Mouse (Mus musculus): ENCODE measurements around the gene Tubgcp2. TPM values are rescaled to one million over a fixed set of nuclear protein-coding genes. Genes with fewer than 3 reads are reported as not detected.

Gene Tubgcp2
- polyA plus RNA-seq, 1 experiment from 2014 or later, result 55.3 TPM

MicroRNA genes within 50 kb of the gene (microRNA counts, 519-probe panel; counts per million panel counts)
- microRNA mmu-miR-202-3p (1,857 counts per million, percentile 30 among the panel's probes with 10 or more counts), microRNA mmu-miR-202-5p (2,153 counts per million, percentile 47 among the panel's probes with 10 or more counts)

Small RNA genes lying within 50 kb of the gene (microRNA-seq; reads per million reads assigned to microRNA genes)
- gene Mir202 (ENCODE audit: borderline number of aligned reads), result not detected
- gene Mir7062 (ENCODE audit: borderline number of aligned reads), result not detected
- not detected for gene mmu-mir-7686 (ENCODE audit: borderline number of aligned reads)

Other genes with a start within 250 kb of the Tubgcp2 start
- gene Adgra1, start 202.5 kb downstream of the Tubgcp2 start, polyA plus RNA-seq (2015; fragmentation: Nextera tagmentation; extraction: Ambion mirVana), result 1.5 and 2.1 TPM in 2 replicates
- gene Kndc1, start 142.0 kb downstream of the Tubgcp2 start, polyA plus RNA-seq (2015; fragmentation: Nextera tagmentation; extraction: Ambion mirVana), result 1.1 and 1.7 TPM in 2 replicates
- gene Utf1, start 92.9 kb downstream of the Tubgcp2 start, polyA plus RNA-seq (2015; fragmentation: Nextera tagmentation; extraction: Ambion mirVana), result 0.17 TPM in 1 of 2 replicates, not detected in the other
- 3.6 and 5.0 TPM in 2 replicates for gene 6430531B16Rik, start 57.9 kb downstream of the Tubgcp2 start, polyA plus RNA-seq (2015; fragmentation: Nextera tagmentation; extraction: Ambion mirVana)
- 2.8 and 4.0 TPM in 2 replicates for gene Adam8, start 44.1 kb downstream of the Tubgcp2 start, polyA plus RNA-seq (2015; fragmentation: Nextera tagmentation; extraction: Ambion mirVana)
- gene Zfp511, start 278 bp downstream of the Tubgcp2 start, polyA plus RNA-seq (2015; fragmentation: Nextera tagmentation; extraction: Ambion mirVana), result 38.5 and 39.0 TPM in 2 replicates
- not detected in 2 replicates for gene Msx3, start 12.4 kb upstream of the Tubgcp2 start, polyA plus RNA-seq (2015; fragmentation: Nextera tagmentation; extraction: Ambion mirVana)
- gene Caly, start 45.9 kb upstream of the Tubgcp2 start, polyA plus RNA-seq (2015; fragmentation: Nextera tagmentation; extraction: Ambion mirVana), result 3.4 and 3.7 TPM in 2 replicates
- gene Prap1, start 56.7 kb upstream of the Tubgcp2 start, polyA plus RNA-seq (2015; fragmentation: Nextera tagmentation; extraction: Ambion mirVana), result 0.28 TPM in 1 of 2 replicates, not detected in the other
- 26.9 and 29.0 TPM in 2 replicates for gene Fuom, start 65.8 kb upstream of the Tubgcp2 start, polyA plus RNA-seq (2015; fragmentation: Nextera tagmentation; extraction: Ambion mirVana)
- 20.0 and 20.5 TPM in 2 replicates for gene Paox, start 79.1 kb upstream of the Tubgcp2 start, polyA plus RNA-seq (2015; fragmentation: Nextera tagmentation; extraction: Ambion mirVana)
- gene Echs1, start 79.8 kb upstream of the Tubgcp2 start, polyA plus RNA-seq (2015; fragmentation: Nextera tagmentation; extraction: Ambion mirVana), result 127 and 132 TPM in 2 replicates
- 22.2 and 23.2 TPM in 2 replicates for gene Mtg1, start 100.9 kb upstream of the Tubgcp2 start, polyA plus RNA-seq (2015; fragmentation: Nextera tagmentation; extraction: Ambion mirVana)
- gene Sprn, start 118.2 kb upstream of the Tubgcp2 start, polyA plus RNA-seq (2015; fragmentation: Nextera tagmentation; extraction: Ambion mirVana), result 0.87 and 1.3 TPM in 2 replicates
- gene Olfr522, start 128.1 kb upstream of the Tubgcp2 start, polyA plus RNA-seq (2015; fragmentation: Nextera tagmentation; extraction: Ambion mirVana), result 0.03 and 0.16 TPM in 2 replicates
- 0.39 and 0.57 TPM in 2 replicates for gene Olfr523, start 136.5 kb upstream of the Tubgcp2 start, polyA plus RNA-seq (2015; fragmentation: Nextera tagmentation; extraction: Ambion mirVana)
- gene Olfr524, start 169.3 kb upstream of the Tubgcp2 start, polyA plus RNA-seq (2015; fragmentation: Nextera tagmentation; extraction: Ambion mirVana), result not detected in 2 replicates
- gene Cd163l1, start 181.6 kb upstream of the Tubgcp2 start, polyA plus RNA-seq (2015; fragmentation: Nextera tagmentation; extraction: Ambion mirVana), result 0.13 and 0.24 TPM in 2 replicates
- gene 5830411N06Rik, start 210.6 kb upstream of the Tubgcp2 start, polyA plus RNA-seq (2015; fragmentation: Nextera tagmentation; extraction: Ambion mirVana), result not detected in 2 replicates